Mouse (Mus musculus): ENCODE results near the gene Fam160a2. TPM values are rescaled to one million over a fixed set of nuclear protein-coding genes. Genes with fewer than 3 reads are reported as not detected.
"Not testable (repeated sequence)": the region's sequence is repeated elsewhere in the genome, so short reads cannot be mapped to it uniquely, and the experiment has no call there.

Gene Fam160a2
- polyA plus RNA-seq, 1 experiment, result 102 TPM

DNA sequence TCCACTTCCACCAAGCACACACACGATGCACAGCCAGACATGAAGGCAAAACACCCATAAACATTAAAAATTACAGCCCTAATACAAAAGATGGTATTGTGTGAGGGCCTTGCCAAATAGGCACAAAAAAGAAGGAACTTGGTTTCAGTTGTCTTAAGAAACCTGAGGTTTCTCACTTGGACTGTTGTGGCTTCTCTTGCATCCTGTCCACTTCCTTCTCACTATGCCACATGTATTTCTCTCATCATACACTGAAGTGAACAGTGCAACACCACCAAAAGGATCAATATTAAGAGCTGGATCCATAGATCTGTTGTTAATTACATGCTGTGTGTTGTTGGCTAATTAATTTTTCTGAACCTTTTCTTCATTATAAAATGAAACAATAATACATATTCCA, 26.9 kb downstream of the Fam160a2 start:
- Histone ChIP-seq H3K4me3 (ENCODE audit: low read depth, low read length) (no peak overlapping the region), H3K36me3 (ENCODE audit: control insufficient read depth, insufficient read depth, low read length) (peaks cover 20% of the 10 kb centered on the region), H3K4me1 (ENCODE audit: control insufficient read depth, insufficient read depth, insufficient read length, low read length) (peaks cover 2% of the 10 kb centered on the region; the same call in 1 of the 2 replicates), H3K27me3 (ENCODE audit: control insufficient read depth, insufficient read depth, low read length) (no peaks in the 10 kb centered on the region), H3K27ac (ENCODE audit: insufficient read depth, low read depth, low read length) (no peak overlapping the region)
- TF ChIP-seq POLR2A (IDR thresholded peaks at IDR 0.05; ENCODE audit: low read depth, low read length), result no peak
- no peak for TF ChIP-seq CTCF (IDR thresholded peaks at IDR 0.05; ENCODE audit: extremely low read depth, insufficient read length, insufficient replicate concordance, low read depth, low read length)
- WGBS, result 82% methylated on average over 1 of the region's 1 CpGs

DNA sequence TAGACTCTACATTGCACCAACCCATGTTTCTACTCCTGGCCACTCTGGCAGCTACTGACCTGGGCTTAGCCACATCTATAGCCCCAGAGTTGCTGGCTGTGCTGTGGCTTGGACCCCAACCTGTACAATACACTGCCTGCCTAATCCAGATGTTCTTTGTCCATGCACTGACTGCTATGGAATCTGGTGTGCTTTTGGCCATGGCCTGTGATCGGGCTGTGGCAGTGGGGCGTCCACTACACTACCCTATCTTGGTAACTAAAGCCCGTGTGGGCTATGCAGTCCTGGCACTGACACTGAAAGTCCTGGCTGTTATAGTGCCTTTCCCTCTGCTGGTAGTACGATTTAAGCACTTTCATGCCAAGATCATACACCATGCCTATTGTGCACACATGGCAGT, 31.3 kb downstream of the Fam160a2 start:
- Histone ChIP-seq H3K4me1 (ENCODE audit: control insufficient read depth, insufficient read depth, insufficient read length, low read length) (no peaks in the 10 kb centered on the region; the same call in 1 of the 2 replicates), H3K36me3 (ENCODE audit: control insufficient read depth, insufficient read depth, low read length) (peaks cover 4% of the 10 kb centered on the region), H3K27ac (ENCODE audit: insufficient read depth, low read depth, low read length) (no peak overlapping the region), H3K4me3 (ENCODE audit: low read depth, low read length) (no peak overlapping the region), H3K27me3 (ENCODE audit: control insufficient read depth, insufficient read depth, low read length) (no peaks in the 10 kb centered on the region)
- 91% methylated on average over 4 of the region's 4 CpGs for WGBS
- TF ChIP-seq CTCF (IDR thresholded peaks at IDR 0.05; ENCODE audit: extremely low read depth, insufficient read length, insufficient replicate concordance, low read depth, low read length), result no peak
- TF ChIP-seq POLR2A (IDR thresholded peaks at IDR 0.05; ENCODE audit: low read depth, low read length), result no peak

DNA sequence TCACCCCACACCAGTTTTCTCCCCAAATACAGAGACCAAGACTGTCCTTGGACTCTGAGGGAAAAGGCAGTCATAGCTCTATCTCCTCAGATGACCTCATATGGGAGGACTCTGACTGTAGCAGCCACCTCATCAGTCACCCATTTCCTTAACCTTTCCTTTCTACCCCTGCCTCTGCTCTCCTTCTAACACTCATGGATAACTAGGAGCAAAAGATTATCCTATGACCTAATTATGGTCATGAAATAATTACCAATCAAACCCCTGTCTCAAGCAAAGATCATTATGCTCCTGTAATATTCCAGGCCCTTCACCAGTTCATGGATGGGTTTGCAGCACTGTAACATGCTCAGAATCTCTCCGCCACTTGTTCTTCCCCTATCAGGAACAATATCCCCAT, 31.9 kb downstream of the Fam160a2 start, which contains the start of gene Olfr692:
TSS of gene Olfr692 (plus strand) at position 301 of the 400 bp plus-strand sequence.
- WGBS, result 97% methylated on average over 1 of the region's 1 CpGs
- Histone ChIP-seq H3K27ac (ENCODE audit: insufficient read depth, low read depth, low read length) (no peak within 1 kb of the TSS), H3K4me1 (ENCODE audit: control insufficient read depth, insufficient read depth, insufficient read length, low read length) (no peaks in the 10 kb centered on the region), H3K4me3 (ENCODE audit: low read depth, low read length) (no peak within 1 kb of the TSS), H3K27me3 (ENCODE audit: control insufficient read depth, insufficient read depth, low read length) (no peaks in the 10 kb centered on the region), H3K36me3 (ENCODE audit: control insufficient read depth, insufficient read depth, low read length) (peaks cover 4% of the 10 kb centered on the region)
- TF ChIP-seq CTCF (IDR thresholded peaks at IDR 0.05; ENCODE audit: extremely low read depth, insufficient read length, insufficient replicate concordance, low read depth, low read length), result no peak
- TF ChIP-seq POLR2A (IDR thresholded peaks at IDR 0.05; ENCODE audit: low read depth, low read length), result no peak

DNA sequence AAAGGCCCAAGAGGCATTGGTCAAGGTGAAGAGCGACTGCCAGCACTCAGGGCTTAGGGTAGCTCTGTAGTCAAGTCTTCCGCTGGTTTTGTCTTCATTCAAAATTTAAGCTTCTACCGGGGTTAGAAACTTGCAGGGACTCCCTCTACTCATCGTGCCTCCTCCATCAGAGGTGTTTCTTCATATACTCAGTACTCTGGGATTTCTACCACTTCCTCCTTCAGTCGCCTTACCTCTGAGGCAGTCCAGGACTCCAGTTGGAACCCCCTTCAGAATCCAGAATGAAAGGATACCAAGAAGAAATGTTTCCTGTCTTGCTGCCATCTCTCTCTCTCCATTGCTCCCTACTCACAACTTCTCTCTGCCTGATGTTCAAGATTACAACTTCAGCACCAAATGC, 32.6 kb downstream of the Fam160a2 start:
- Histone ChIP-seq H3K36me3 (ENCODE audit: control insufficient read depth, insufficient read depth, low read length) (peaks cover 4% of the 10 kb centered on the region), H3K4me3 (ENCODE audit: low read depth, low read length) (no peak overlapping the region), H3K27ac (ENCODE audit: insufficient read depth, low read depth, low read length) (no peak overlapping the region), H3K27me3 (ENCODE audit: control insufficient read depth, insufficient read depth, low read length) (no peaks in the 10 kb centered on the region), H3K4me1 (ENCODE audit: control insufficient read depth, insufficient read depth, insufficient read length, low read length) (no peaks in the 10 kb centered on the region)
- no peak for TF ChIP-seq CTCF (IDR thresholded peaks at IDR 0.05; ENCODE audit: extremely low read depth, insufficient read length, insufficient replicate concordance, low read depth, low read length)
- no peak for TF ChIP-seq POLR2A (IDR thresholded peaks at IDR 0.05; ENCODE audit: low read depth, low read length)
- 86% methylated on average over 5 of the region's 5 CpGs for WGBS

DNA sequence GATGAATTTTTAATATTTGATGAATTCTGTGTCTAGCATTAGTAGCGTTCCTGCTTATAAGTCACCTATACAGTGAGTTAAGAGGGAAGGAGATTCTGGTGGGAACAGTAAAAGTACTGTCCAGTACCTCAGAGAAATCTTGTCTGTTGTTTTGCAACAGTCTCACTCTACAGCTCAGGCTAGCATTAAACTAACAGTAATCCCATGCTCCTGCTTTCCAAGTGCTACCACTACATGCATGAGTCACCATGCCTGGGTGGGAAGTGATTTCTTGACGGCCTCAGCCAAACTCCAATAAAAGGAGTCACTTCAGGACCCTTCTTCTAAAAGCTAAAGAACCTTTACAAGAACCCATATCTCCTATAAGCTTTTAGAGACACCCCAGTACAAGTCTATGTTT, 38.1 kb downstream of the Fam160a2 start:
- TF ChIP-seq CTCF (IDR thresholded peaks at IDR 0.05; ENCODE audit: extremely low read depth, insufficient read length, insufficient replicate concordance, low read depth, low read length), result no peak
- no peak for TF ChIP-seq POLR2A (IDR thresholded peaks at IDR 0.05; ENCODE audit: low read depth, low read length)
- Histone ChIP-seq H3K27me3 (ENCODE audit: control insufficient read depth, insufficient read depth, low read length) (no peaks in the 10 kb centered on the region), H3K36me3 (ENCODE audit: control insufficient read depth, insufficient read depth, low read length) (no peaks in the 10 kb centered on the region), H3K4me3 (ENCODE audit: low read depth, low read length) (no peak overlapping the region), H3K27ac (ENCODE audit: insufficient read depth, low read depth, low read length) (no peak overlapping the region), H3K4me1 (ENCODE audit: control insufficient read depth, insufficient read depth, insufficient read length, low read length) (no peaks in the 10 kb centered on the region)
- WGBS, result 82% methylated on average over 2 of the region's 2 CpGs

DNA sequence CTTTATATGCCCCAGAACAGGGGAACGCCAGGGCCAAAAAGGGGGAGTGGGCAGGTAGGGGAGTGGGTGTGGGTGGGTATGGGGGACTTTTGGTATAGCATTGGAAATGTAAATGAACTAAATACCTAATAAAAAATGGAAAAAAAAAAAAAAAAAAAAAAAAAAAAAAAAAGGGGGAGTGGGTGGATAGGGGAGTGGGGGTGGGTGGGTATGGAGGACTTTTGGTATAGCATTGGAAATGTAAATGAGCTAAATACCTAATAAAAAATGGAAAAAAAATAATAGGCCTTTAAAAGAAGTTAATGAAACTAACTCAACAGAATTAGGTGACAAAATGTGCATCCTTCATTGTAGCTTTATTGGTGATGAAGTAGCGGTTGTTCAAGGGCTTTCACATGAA, 43.4 kb downstream of the Fam160a2 start:
- H3K36me3 ChIP-seq (ENCODE audit: control insufficient read depth, insufficient read depth, low read length); H3K27ac ChIP-seq (ENCODE audit: insufficient read depth, low read depth, low read length); H3K4me1 ChIP-seq (ENCODE audit: control insufficient read depth, insufficient read depth, insufficient read length, low read length); H3K4me3 ChIP-seq (ENCODE audit: low read depth, low read length); H3K27me3 ChIP-seq (ENCODE audit: control insufficient read depth, insufficient read depth, low read length): not testable (repeated sequence)
- WGBS, result 90% methylated on average over 1 of the region's 2 CpGs

DNA sequence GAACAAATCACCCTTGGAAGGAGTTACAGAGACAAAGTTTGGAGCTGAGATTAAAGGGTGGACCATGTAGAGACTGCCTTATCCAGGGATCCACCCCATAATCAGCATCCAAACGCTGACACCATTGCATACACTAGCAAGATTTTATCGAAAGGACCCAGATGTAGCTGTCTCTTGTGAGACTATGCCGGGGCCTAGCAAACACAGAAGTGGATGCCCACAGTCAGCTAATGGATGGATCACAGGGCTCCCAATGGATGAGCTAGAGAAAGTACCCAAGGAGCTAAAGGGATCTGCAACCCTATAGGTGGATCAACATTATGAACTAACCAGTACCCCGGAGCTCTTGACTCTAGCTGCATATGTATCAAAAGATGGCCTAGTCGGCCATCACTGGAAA, 43.8 kb downstream of the Fam160a2 start:
- H3K4me1 ChIP-seq (ENCODE audit: control insufficient read depth, insufficient read depth, insufficient read length, low read length); H3K27ac ChIP-seq (ENCODE audit: insufficient read depth, low read depth, low read length); H3K36me3 ChIP-seq (ENCODE audit: control insufficient read depth, insufficient read depth, low read length); H3K27me3 ChIP-seq (ENCODE audit: control insufficient read depth, insufficient read depth, low read length); H3K4me3 ChIP-seq (ENCODE audit: low read depth, low read length): not testable (repeated sequence)
- no CpG with 5 or more reads among the region's 5 CpGs for WGBS

DNA sequence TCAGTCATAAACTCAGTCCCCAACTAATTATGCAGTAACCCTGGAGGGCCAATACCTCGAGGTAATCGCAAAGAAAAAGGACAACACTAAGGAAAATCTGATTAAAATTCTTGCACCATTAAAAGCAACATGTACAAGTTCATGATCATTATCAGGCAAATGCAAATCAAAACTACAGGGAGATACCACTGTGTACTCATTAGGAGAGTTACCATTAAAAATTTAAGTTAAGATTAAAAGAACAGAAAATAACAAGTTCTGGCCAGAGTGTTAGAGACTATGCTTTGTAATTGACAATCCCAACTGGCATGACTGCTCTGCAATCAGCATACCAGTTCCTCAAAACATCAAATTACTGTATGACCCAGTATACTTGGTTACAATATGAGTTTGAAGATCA, 57.1 kb downstream of the Fam160a2 start:
- Histone ChIP-seq H3K27ac (ENCODE audit: insufficient read depth, low read depth, low read length) (no peak overlapping the region), H3K36me3 (ENCODE audit: control insufficient read depth, insufficient read depth, low read length) (no peaks in the 10 kb centered on the region), H3K4me1 (ENCODE audit: control insufficient read depth, insufficient read depth, insufficient read length, low read length) (no peaks in the 10 kb centered on the region)

More for the DNA sequence above, 57.1 kb downstream of the Fam160a2 start:
- no peaks in the 10 kb centered on the region for H3K27me3 ChIP-seq (ENCODE audit: control insufficient read depth, insufficient read depth, low read length)
- 79% methylated on average over 2 of the region's 2 CpGs for WGBS
- TF ChIP-seq CTCF (IDR thresholded peaks at IDR 0.05; ENCODE audit: extremely low read depth, insufficient read length, insufficient replicate concordance, low read depth, low read length), result no peak
- TF ChIP-seq POLR2A (IDR thresholded peaks at IDR 0.05; ENCODE audit: low read depth, low read length), result no peak
- H3K4me3 ChIP-seq (ENCODE audit: low read depth, low read length), result no peak overlapping the region

Data from small intestine, adult 2 months (tissue).